ENCODE assay signal across 14 mouse cellular contexts in the genomic region with DNA sequence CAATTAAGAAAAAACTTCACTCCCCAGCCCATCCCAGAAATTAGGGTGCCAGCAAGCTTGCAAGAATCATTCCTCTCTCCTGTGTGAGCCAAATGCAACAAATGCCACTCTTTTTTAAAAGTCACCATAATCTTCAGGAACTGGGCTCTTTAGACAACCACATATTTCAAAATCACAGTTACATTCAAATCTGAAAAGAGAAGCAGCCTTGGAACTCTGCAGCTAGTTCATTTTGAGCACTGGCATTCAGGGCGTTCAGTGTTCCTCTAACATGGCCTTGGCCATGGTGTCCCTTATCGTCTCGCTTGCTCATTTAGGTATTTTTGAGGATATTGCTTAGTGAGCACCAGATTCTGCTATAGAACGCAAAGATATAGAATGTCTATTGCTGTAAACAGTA.
"Had no signal": no experiment of that assay in that cellular context is flagged by ENCODE, and none has a peak within 500 bp of the region (broad histone marks: within the 10 kb centered on the region; RNA-seq: fewer than 3 reads in every experiment).

No protein-coding gene starts in this region.

- DNase-seq: lung, adult 18-20 months; lung, embryonic 14.5 days; lung, postnatal 10 days; retina, postnatal 1 day; right cerebral cortex, adult 18-20 months; right cerebral cortex, postnatal 25 days; right cerebral cortex, postnatal 4 days; spleen, adult 18-20 months; thymus, adult 2 months; thymus, postnatal 25 days; thymus, postnatal 4 days had no signal

- ATAC-seq: liver, embryonic 12.5 days; midbrain, embryonic 13.5 days; midbrain, embryonic 15.5 days had no signal
